Mouse (Mus musculus) erythroblast, adult 5-6 weeks (primary cell): ENCODE measurements around the gene Hba-a1. TPM values are rescaled to one million over a fixed set of nuclear protein-coding genes. Genes with fewer than 3 reads are reported as not detected.
A peak's percentile ranks its signal among the peaks of the same experiment; 100 is the strongest.
"Not testable (repeated sequence)": the region's sequence is repeated elsewhere in the genome, so short reads cannot be mapped to it uniquely, and the experiment has no call there.

Experiments used
- ATAC-seq: replicated peaks from 2 replicates; pipeline ENCODE4 v1.8.0; 2016; ENCODE audit warnings: moderate number of reproducible peaks, mild to moderate bottlenecking, moderate TSS enrichment, inconsistent platforms; ENCODE audit not compliant: poor library complexity, low FRiP score, severe bottlenecking
- total RNA-seq, 2 experiments: library from RNA; stranded (forward) in 1 of 2; stranded (reverse) in 1 of 2; fragments of 150-400 nt in 1 of 2; fragments of 200-764, 138-1000 nt in 1 of 2; gene quantifications; 2 replicates each; pipeline versions ENCODE4 v1.2.3 to v1.2.4; 2015 to 2017; ENCODE audit warnings: low replicate concordance in 2 of 2

Gene Hba-a1
- total RNA-seq, 2 experiments from 2014 or later, result 24,674 to 59,368 TPM

DNA sequence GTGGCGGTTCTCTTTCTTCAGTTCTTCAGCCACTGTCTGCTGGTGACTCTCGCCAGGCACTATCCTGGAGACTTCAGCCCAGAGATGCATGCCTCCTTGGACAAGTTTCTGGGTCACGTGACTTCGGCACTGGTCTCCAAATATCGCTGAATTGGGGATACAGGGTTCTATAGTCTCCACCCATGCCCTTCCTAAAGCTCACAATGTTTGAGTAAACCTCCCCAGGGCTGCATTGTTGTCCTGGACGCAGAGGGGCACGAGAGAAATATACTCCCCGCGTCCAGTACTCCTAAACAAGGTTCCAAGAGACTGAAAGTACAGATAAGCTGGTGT, 4.1 kb downstream of the Hba-a1 start:
- no peak for ATAC-seq

DNA sequence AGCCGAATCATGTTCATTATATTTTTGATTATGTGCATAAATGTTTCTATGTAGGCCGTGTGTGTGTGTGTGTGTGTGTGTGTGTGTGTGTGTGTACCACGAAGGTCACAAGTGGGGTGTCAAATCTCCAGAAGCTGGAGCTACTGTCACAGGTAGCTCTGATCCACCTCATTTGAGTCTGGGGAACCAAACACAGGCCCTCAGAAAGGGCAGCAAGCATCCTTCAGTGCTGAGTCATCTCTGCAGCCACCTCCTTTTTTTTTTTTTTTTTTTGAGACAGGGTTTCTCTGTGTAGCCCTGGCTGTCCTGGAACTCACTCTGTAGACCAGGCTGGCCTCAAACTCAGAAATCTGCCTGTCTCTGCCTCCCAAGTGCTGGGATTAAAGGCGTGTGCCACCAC, 9.5 kb downstream of the Hba-a1 start:
- ATAC-seq, result not testable (repeated sequence)

DNA sequence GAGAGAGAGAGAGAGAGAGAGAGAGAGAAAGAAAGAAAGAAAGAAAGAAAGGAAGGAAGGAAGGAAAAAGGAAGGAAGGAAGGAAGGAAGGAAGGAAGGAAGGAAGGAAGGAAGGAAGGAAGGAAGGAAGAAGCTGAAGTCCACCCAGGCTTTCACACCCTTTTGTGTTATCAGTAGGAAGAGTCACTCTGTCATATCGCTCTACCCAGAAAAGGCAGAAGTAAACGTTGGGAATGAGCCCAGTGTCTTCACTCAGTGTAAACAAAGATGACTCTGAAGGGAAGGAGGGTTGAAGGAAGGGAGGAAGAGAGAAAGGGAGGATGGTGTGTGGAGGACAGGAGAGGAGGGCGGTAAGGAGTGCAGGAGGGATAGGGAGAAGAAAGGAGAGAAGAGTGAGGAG, 10.2 kb downstream of the Hba-a1 start:
- peak; percentile 17 for ATAC-seq

DNA sequence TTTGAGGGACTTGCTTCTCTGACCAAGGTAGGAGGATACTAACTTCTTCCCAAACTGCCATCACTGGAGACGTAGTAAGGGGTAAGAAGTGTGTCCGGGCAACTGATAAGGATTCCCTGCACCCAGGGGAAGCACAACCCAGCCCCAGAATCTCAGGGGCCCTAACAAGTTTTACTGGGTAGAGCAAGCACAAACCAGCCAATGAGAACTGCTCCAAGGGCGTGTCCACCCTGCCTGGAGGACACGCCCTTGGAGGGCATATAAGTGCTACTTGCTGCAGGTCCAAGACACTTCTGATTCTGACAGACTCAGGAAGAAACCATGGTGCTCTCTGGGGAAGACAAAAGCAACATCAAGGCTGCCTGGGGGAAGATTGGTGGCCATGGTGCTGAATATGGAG, 12.9 kb downstream of the Hba-a1 start, which contains the start of gene Hba-a2:
TSS of gene Hba-a2 (plus strand) at position 287 of the 400 bp plus-strand sequence.
- ATAC-seq, result peak; percentile 46

DNA sequence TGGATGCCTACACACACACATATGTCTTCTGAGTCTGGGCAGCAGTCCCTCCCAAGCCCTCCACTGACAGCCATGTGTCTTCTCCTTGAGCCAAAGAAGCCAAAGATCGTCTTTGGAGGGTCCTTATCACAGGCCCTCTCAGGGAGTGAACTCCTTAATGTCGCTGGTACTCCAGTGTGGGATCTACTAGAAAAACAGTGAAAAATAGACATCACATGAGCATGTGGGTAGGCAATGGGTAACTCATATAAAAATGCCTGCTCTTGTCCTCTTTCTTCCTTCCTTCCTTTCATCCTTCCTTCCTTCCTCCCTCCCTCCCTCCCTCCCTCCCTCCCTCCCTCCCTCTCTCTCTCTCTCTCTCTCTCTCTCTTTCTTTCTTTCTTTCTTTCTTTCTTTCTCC, 14.1 kb downstream of the Hba-a1 start:
- ATAC-seq, result peak; percentile 21

DNA sequence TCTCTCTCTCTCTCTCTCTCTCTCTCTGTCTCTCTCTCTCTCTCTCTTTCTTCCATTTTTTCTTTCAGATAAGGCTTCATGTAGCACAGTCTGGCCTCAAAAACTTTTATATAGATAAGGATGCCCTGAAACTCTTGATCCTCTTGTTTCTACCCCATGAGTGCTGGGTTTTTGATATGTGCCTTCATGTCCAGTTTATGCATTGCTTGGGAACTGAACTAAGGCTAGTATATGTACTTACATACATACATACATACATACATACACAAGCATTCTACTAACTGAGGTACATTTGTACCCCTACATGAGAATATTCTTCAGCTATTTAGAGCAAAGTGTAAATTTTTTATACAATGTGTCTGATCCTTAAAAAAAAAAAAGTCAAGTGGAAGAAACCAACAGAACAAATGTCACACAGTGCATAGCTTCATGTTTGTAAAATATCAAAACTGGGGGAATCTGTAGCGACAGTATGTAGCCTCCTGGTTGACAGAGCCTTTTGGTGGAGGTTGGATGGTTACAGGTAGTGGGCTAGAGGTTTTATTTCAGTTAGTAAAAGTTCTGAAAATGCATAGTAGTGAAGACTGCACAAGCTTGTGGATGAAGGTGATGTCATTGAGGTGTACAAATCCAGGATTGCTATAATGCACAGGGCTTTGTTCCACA, 14.7 kb downstream of the Hba-a1 start:
- ATAC-seq, result peak; percentile 19

DNA sequence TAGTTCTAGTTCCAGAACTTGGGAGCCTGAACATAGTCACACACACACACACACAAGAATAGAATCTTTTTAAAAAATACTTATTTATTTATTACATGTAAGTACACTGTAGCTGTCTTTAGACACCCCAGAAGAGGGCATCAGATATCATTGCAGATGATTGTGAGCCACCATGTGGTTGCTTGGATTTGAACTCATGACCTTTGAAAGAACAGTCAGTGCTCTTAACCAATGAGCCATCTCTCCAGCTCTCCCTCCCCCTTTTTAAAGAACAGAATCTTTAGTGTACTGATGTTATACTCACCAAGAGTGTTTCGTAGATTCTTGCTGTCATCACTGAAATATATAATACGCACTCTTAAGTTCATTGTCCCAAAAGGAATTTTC, 15.2 kb downstream of the Hba-a1 start:
- no peak for ATAC-seq

DNA sequence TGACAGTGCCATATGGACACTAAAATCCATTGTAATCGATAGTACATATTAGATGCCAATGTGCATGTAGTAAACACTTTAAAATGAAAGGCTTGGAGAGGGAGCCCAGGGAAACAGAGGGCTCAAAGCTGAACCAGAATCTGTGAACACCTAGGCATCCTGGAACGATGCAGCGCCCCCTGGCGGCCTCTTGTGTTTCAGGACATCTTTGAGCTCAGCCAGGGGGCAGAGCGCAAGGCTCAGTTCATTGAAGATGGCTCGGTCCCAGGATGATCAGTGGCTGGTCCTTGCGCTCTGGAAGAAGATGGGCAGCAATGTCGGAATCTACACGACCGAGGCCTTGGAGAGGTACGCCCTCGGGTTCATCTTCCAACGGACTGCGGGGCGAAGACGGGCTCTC, 16.6 kb downstream of the Hba-a1 start, which contains the start of gene Hbq1a:
TSS of gene Hbq1a (plus strand) at position 205 of the 400 bp plus-strand sequence.
- ATAC-seq, result peak; percentile 10

DNA sequence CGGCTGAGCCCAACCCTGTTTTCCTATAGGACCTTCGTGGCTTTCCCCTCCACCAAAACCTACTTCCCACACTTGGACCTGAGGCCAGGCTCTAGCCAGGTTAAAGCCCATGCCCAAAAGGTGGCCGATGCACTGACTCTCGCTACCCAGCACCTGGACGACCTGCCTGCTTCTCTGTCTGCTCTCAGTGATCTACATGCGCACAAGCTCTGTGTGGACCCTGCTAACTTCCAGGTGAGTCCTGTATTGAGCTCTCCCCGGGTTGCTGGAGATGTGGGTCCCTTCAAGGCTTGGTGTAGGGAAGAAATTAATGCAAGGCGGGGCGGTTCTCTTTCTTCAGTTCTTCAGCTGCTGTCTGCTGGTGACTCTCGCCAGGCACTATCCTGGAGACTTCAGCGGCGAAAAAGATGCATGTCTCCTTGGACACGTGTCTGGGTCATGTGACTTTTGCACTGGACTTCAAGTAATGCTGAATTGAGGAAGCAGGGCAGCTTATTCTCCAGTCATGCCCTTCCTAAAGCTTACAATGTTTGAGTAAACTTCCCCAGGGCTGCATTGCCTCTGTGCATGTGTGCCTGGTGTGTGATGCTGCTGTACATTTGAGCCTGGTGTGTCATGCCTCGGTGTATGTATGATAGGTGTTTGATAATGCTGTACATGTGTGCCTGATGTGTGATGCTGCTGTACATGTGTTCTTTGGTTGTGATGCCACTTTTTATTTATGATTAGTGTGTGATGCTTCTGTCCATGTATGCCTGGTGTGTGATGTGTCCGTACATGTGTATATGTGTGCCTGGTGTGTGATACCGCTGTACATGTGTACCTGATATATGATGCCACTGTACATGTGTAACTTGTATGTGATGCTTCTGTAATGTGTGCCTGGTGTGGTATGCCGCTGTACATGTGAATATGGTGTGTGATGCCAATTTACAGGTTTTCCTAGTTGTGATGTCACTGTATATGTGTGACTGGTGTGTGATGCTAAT, 17.3 kb downstream of the Hba-a1 start:
- ATAC-seq, result no peak

DNA sequence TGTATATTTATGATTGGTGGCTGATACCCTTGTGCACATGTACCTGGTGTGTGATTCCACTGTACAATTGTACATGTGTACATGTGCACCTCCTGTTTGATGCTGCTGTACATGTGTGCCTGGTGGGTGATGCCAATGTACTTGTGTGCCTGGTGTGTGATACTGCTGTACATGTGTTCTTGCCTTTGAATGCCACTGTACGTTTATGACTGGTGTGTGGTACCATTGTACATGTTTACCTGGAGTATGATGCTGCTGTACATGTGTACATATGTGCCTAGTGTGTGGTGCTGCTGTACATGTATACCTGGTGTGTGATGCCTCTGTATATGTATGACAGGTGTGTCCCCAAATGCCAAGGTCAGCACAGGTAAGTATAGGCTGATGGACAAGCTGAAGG, 18.2 kb downstream of the Hba-a1 start:
- no peak for ATAC-seq

DNA sequence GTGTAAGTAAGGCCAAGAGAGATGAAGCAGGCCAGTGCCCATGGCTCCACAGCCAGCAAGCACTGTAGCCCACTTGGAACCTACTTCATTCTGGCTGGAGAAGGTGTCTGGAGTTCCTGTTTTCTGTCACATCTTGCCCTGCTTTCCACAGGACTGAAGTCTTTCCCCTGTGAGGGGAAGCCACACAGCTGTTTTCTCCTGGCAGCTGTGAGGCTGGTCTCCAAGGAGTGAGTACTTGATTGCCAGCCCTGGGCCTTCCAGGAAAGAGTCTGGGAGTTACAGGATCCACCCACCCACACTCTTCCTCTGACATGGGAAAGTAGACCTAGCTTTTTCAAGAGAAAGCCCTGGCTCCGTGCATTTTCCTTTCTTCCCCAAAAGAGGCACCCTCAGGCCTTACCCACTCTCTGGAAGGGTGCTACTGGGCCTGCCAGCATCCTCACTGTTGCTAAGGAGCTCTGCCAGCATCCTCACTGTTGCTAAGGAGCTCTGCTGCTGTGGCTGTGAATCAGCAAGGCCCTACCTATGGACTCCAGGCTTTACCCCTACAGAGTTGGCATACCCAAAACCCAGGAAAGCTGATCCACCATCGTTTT, 19.6 kb downstream of the Hba-a1 start:
- no peak for ATAC-seq

DNA sequence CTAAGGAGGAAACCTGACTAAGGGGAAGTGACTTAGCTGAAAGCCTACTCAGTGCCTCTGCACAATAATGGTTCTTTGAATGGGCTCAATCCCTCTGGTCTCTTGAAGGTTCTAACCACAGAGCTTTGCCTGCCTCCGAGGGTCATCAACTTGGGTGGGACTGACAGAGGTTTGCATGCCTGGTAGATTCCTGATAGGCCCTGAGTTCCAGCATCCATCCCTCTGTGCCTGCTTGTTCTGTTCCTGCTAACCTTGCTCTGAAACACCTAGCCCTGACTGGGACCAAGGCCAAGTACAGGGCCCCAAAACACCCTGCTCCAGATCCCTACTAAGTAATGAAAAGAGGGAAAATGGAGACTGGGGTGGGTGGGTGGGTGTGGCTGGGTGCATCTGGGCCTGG, 20.1 kb downstream of the Hba-a1 start:
- no peak for ATAC-seq

DNA sequence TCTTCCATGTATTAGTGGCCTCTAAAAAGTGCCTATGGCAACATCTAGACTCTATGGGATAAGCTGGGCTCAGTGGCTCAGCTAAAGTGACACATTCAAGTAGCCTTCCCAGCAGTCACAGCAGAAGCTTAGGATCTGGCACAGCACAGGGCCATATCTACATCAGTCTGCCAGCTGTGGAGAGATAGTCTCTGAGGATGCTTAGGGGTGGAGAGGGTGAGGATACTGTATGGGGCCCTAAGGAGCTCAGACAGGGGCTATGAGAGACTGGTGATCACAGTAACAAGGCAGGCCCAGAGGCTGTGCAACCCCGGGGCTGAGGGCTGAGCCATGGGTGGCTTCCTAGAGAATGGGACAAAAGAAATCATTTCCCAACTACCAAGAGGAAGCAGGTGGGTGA, 23.7 kb downstream of the Hba-a1 start:
- 0 out of 2 replicates have a peak, but pooled peaks have one; percentile 24 for ATAC-seq

DNA sequence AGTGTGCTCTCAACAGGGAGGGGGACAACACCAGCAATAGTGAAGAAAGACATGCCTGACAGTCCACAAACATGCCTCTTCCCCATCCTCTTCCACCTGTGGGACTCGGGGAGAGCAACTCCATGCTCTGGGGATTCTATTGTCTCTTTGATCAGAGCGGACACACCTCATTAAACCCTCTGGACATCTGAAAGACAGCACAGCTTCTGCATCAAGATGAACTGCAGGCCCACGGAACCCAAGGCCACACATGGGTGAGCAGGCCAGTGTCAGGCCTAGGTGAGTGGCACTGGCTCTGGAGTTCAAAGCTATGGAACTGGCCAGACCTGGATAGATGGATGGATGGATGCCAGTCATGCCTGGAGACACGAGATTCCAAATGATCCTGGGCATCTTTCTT, 26.1 kb downstream of the Hba-a1 start:
- no peak for ATAC-seq

DNA sequence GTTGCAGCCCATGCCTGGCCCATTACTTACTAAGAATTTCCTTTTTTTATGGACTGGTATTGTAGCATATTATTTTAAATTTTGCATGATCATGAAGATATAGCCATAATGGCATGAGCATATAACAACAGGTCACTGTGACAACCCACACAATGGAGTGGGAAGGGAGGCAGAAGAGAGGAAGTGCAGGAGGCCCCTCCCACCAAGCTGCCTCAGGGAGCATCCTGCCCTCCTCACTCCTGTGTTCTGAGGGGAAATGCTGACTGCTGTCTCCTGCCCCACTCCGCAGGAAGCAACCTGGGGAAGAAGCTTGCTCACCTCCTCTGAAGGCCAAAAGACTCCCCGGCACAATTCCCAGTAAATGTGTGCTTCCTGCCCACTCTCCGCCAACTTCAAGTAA, 26.6 kb downstream of the Hba-a1 start:
- no peak for ATAC-seq

DNA sequence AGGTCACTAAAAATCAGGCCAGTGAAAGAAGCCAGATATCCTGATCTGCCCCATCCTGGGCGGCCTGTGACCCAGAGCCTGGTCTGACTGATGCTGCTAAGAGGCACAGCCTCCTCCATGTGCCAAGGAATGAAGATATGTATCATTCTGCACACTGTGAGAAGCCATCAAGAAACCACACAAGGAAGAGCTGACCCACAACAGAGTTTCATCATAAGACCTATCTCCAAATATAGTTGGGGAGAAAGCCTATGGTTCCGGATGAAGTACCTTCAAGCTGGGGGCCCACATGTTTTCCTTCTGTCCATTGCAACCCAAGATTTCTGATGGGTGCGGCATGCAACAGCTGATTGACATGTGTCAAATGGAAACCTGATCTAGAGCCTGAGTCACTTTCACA, 32.7 kb downstream of the Hba-a1 start:
- ATAC-seq, result no peak

DNA sequence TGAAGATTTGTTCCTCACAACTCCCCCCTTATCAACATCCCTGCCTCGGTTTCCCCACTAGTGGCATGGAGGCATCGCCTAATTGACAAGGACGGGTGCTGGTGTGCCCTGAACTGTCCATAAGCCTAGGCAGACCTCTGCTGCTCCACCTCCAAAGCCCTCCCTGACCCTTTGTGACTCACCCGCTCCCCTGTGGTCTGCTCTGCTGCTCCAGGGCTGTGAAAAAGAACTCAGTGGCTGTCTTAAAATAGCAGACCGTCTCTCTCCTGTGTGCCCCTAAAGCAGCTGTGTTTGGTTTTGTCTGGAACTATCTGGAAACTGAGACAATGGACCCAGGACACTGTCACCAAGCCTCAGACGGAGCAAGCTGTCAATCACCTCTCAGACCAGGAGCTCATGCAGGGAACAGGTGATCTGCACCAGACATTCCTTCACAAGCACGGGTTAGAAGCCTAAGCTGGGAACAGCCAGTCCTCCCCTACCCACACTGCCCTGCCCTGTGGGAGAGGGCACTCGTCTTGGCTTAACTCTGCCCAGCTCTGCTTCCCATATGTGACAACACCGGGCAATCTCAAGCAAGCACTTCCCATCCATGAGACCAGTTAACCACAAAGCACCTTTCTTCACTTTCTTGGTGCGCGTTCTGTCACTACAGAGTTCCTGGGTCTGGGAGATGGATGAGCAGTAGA, 37.3 kb downstream of the Hba-a1 start:
- ATAC-seq, result peak; percentile 8; the same call in 1 of the 2 replicates

DNA sequence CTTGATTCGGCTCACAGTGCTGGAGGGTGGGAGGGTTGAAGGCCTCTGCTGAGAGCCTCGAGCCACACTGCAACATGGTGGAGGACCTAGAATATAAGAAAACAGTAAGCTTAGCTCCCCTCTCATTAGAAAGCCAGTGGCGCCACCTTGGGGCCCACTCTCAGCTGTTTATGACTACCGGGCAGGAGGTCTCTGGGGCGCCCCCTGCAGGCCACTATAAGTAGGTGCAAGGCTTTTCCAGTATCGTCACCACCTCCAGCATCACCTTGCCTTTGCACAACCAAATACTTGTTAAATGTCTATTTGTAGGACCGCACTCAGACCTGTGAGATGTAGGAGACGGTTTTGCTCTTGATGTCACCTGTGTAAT, 37.9 kb downstream of the Hba-a1 start:
- ATAC-seq, result peak; percentile 83

DNA sequence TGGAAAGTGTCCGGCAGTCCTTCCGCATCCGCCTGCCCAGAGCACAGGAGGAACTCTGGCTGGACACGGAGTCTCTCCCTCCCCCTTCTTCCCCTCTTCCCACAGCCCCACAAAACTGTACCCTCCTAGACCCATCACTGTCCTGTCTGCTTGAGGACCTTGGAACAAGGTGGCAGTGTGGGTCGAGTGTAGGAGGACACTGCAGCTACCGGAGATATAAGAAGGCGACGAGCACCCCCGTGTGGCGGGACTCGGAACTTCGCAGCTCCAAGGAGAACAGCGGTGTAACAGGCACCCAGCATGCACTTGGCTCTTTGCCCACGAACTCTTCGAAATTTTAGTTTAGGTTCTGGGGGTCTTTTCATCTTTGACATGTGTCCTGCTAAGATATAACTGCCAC, 41.3 kb downstream of the Hba-a1 start:
- peak; percentile 85 for ATAC-seq

DNA sequence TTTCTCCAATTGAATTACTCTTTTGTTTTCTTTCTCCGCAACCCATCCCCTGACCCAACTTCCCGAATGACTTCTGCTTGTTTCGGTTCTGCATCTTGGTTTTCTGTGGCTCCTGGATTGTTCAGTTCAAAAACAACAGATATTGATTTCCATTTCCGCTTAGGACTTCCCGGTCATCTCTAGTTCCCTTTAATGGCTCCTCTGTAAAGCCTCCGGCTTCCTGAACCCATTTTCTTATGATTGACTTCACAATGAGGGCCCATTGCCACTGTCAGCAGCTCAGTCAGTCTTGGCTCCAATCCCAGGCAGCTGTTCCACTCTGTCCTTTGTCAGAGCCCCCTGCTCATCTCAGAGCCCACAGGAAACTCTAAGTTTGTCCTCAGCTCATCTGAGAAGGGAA, 47.8 kb downstream of the Hba-a1 start:
- no peak for ATAC-seq
